Mouse (Mus musculus): Measurements from ENCODE around the gene Pex19.

Pex19 gene

DNA sequence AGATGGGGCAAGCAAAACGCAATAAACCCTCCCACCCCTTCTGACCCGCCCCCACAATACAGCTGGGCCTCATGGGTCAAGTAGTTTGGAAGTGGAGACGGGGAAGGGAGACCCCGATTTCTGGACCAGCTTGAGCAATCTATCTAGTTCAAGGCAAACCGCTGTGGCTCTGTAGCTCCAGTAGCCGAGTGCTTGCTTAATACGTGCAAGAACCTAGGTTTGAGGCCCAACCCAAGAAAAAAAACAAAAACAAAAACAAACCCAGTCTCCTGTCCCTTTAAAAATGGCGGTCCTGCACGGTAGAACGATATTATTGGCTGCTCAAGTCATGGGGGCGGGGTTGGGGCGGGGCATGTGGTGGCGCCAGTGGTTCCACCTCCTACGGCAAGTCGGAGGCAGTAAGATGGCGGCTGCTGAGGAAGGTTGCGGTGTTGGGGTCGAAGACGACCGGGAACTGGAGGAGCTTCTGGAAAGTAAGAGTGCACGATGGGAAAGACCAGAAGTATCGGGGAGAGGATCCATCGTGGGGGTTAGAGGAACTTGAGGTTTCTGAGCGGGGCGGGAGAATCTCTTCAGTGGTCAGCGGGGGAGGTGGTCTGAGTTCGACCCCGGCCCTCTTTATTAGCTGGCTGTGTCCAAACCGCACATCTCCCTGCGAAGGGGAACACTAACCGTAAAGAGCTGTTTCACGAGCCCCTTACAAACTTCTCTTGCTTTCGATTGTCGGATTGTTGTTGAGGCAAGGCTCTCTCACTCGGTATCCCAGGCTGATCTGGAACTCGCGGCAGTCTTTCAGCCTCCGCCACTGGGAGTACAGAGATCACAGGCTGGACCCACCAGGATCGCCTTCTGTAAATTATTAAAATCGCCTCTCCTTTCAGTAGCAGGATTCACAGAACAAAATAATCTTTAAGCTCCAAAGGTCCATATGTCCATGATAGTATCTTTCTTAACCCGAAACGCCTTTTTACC lies at the start of gene Pex19:
TSS of gene Pex19 (plus strand) at position 380 of the 972 bp plus-strand sequence.
- in situ Hi-C loops (cut with MboI, MseI) = loop anchor here (25.0 kb wide), 1 partner anchor 386 kb away; the partner anchor contains the start of genes Cfap45 and Tagln2

- in situ Hi-C loops (cut with MboI, MseI) = no loop called here
These were observed 48.6 kb upstream of the Pex19 start for GRCm38 (mm10) chr1:172077981-172078380.

DNA sequence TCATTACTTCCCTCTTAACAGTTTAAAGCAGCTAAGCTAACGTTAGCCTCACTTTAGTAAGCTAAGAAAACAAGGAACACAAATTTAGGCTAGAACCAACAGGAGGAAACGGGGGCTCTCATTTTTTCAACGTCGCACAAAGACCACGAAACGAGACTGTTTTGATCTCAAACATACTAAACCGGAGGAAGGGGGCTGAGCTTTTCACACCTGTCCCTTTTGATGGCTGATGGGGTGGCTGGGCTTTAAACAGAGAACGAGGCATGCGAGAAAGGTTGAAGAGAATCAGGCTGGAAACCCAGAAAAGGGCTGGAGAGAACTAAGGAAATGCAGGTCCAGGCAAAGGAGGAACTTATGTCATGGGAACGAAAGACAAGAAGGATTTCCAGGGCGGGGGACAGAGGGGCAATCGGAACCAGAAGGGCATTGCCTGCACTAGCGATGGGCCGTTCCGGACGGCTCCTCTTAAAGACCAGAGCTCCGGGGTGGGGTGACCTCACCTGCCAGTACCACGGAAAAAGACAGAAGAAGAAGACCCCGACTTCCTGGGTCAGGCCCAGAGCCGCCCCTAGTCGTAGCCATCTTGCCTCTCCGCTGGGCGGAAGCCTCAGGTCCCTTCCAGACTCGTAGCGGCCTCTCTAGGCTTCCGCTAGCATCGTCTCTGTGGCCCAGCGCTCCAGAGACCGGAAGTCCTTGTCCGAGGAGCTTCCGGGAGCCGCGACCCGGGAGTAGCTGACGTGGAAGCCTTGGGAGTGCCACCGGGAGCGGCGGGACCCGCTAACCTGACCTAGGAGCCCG lies 44.3 kb upstream of the Pex19 start, which contains the start of the genes Copa and Ncstn:
TSS of gene Copa (plus strand) at position 429 of the 798 bp plus-strand sequence.
TSS of gene Ncstn (minus strand) at position 695 of the 798 bp plus-strand sequence.
- in situ Hi-C loops (cut with MboI, MseI) = no loop called here

- in situ Hi-C loops (cut with MboI, MseI) = no loop called here
These were observed 43.6 kb upstream of the Pex19 start for GRCm38 (mm10) chr1:172082899-172083445.

DNA sequence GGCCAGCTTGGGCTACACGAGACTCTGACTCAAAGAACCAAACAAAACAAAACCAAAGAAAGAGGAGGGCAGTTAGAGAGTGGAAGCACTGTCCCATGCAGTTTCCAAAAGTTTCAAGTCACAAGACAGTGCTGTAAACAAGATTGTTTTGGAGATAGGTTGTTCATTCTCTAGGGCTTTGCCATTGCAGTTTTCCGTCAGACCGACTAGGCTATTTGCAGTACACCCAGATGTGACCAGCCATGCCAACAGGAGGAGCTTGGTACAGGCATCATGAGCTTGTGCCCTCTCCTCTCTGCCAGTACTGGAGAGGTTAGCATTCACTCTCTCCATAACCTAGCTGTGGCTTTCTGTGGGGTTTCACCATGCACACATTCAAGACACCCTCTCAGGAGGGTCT lies 33.0 kb upstream of the Pex19 start:
- in situ Hi-C loops (cut with MboI, MseI) = no loop called here

- in situ Hi-C loops (cut with MboI, MseI) = no loop called here
These were observed 32.3 kb upstream of the Pex19 start for GRCm38 (mm10) chr1:172094295-172094694.

GRCm38 (mm10) chr1:172095202-172095601 lies 31.4 kb upstream of the Pex19 start:
- in situ Hi-C loops (cut with MboI, MseI) = no loop called here

DNA sequence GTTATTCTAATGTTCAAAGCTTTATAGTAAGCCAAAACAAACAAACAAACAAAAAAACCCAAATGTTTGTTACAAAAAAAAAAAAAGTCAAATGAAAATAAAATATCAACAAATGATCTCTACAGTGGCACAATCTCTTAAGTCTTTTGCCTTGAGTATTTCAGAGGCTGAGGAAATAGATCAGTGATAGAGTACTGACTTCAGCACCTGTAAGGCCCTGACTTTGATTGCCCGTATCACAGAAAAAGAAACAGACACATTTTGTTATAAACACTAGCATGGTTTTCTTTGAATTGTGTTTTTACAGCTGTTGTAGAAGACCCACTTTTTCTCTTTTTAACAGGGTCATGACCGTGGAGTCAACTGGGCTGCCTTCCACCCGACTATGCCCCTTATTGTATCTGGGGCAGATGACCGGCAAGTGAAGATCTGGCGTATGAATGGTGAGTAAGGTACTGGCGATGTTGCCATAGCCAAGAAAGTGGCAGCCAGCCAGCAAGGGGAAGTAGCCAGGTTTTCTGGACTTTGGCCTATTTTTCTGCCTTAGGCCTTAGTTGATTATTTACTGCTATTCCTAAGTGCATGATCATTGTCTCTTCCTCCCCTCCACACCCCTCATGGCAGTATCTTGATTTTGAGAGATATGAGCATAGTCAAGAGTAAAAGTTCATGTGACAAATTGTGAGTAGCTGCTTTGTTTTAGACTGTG lies 27.1 kb upstream of the Pex19 start:
- in situ Hi-C loops (cut with MboI, MseI) = no loop called here

DNA sequence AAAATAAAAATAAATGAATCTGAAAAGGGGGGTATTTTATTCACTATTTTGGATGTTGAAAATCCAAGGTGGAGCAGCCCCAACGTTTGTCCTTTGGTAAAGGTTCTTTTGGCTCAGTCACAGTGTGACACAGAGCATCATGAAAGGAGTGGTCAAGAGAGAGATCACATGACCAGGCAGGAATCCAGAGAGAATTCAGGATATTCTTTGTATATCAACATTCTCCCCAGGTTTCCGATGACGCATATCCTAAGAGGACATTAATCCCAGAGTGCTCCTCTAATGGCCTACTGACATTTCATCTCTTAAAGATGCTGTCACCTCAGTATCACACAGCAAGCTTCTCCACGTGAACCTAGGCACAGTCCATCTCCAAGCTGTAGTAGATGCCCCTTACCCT lies 22.9 kb upstream of the Pex19 start:
- in situ Hi-C loops (cut with MboI, MseI) = no loop called here

GRCm38 (mm10) chr1:172105101-172105500 lies 21.5 kb upstream of the Pex19 start:
- in situ Hi-C loops (cut with MboI, MseI) = no loop called here

DNA sequence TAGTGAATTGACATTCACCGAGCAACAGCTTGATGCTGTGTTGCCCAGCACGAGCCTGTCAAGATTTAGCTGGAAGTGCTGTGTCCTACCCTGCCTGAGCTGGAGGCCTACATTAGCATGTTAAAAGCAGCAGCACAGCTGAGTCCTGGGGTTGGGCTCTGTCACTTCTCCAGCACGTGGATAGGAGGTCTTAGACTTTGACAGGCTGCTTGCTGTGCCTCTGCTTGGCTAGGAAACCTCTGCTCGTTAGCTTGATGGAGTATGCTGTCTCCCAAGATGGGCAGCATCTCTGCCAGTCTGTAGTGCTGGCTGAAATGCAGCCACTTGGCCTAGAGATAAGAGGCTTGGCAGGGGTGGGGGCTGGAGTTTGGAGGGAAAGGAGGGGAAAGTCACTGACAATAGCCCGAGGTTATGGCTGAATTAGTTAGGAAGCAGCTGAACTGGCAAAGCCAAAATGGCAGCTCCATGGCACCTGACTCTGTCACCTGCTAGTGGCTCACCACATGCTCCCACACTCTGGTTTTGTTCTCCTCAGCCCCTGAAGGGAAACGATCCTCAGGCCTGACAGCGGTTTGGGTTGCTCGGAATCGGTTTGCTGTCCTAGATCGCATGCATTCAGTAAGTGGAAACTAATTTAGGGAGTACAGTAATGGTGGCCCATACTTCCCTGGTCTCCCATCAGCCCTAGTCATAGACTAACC lies 18.6 kb upstream of the Pex19 start:
- in situ Hi-C loops (cut with MboI, MseI) = no loop called here

- in situ Hi-C loops (cut with MboI, MseI) = loop anchor here (10.0 kb wide), 1 partner anchor 302 kb away; no protein-coding TSS in a partner anchor
These were observed 9.6 kb upstream of the Pex19 start for GRCm38 (mm10) chr1:172116948-172117347.

- in situ Hi-C loops (cut with MboI, MseI) = loop anchor here (10.0 kb wide), 1 partner anchor 304 kb away; no protein-coding TSS in a partner anchor
These were observed 7.5 kb upstream of the Pex19 start for GRCm38 (mm10) chr1:172119100-172119499.

GRCm38 (mm10) chr1:172119720-172120119 lies 6.8 kb upstream of the Pex19 start:
- in situ Hi-C loops (cut with MboI, MseI) = loop anchor here (10.0 kb wide), 1 partner anchor 305 kb away; no protein-coding TSS in a partner anchor

- in situ Hi-C loops (cut with MboI, MseI) = no loop called here
These were observed 3.9 kb upstream of the Pex19 start for GRCm38 (mm10) chr1:172122671-172123070.

- in situ Hi-C loops (cut with MboI, MseI) = no loop called here
These were observed 2.0 kb upstream of the Pex19 start for GRCm38 (mm10) chr1:172124572-172124971.

DNA sequence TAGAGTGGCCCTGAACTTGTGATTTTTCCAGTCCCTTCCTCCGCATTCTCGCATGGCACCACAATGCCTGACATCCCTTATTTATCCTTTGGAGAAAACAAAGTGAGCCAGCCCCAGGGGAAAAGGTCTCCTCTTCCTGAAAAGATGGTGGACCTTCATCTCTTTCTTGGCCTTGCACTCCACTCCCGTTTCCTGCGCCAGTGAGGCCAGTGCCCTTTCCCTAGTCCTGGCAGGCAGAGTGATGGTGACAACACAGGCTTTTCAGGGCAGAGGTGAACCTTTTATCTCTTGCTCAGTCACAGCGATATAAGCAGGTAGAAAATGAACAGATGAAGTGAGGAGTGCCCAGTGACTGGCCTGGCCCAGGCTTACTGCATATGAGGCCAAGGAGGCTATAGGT lies 932 bp downstream of the Pex19 start:
- in situ Hi-C loops (cut with MboI, MseI) = loop anchor here (25.0 kb wide), 1 partner anchor 385 kb away; the partner anchor contains the start of genes Cfap45 and Tagln2

- in situ Hi-C loops (cut with MboI, MseI) = loop anchor here (25.0 kb wide), 1 partner anchor 384 kb away; the partner anchor contains the start of genes Cfap45 and Tagln2
These were observed 2.0 kb downstream of the Pex19 start for GRCm38 (mm10) chr1:172128563-172128962.

GRCm38 (mm10) chr1:172129108-172129507 lies 2.6 kb downstream of the Pex19 start:
- in situ Hi-C loops (cut with MboI, MseI) = loop anchor here (25.0 kb wide), 1 partner anchor 383 kb away; the partner anchor contains the start of genes Cfap45 and Tagln2

GRCm38 (mm10) chr1:172129780-172130179 lies 3.2 kb downstream of the Pex19 start:
- in situ Hi-C loops (cut with MboI, MseI) = loop anchor here (25.0 kb wide), 1 partner anchor 383 kb away; the partner anchor contains the start of genes Cfap45 and Tagln2
